Mouse (Mus musculus): ENCODE data around the gene Gstp2. TPM values are rescaled to one million over a fixed set of nuclear protein-coding genes. Genes with fewer than 3 reads are reported as not detected.

Gene Gstp2
- polyA plus RNA-seq, 1 experiment from 2014 or later, result 1.2 TPM

- H3K27me3 ChIP-seq, result no peaks in the 10 kb centered on the region
- H3K27ac ChIP-seq, result no peak overlapping the region
- no peak for ATAC-seq (ENCODE audit: insufficient number of reproducible peaks, insufficient read depth, low FRiP score, low TSS enrichment, low read depth)
- H3K4me2 ChIP-seq, result no peak overlapping the region
- no peaks in the 10 kb centered on the region for H3K9me3 ChIP-seq
- no peak overlapping the region for H3K4me3 ChIP-seq
- peaks cover 10% of the 10 kb centered on the region for H3K4me1 ChIP-seq
- H3K36me3 ChIP-seq, result no peaks in the 10 kb centered on the region
- H3K9ac ChIP-seq, result no peak overlapping the region
- WGBS, result 70% methylated on average over 6 of the region's 6 CpGs
These were observed 50.9 kb downstream of the Gstp2 start for GRCm38 (mm10) chr19:3994932-3995331.

GRCm38 (mm10) chr19:3992416-3992815, 53.4 kb downstream of the Gstp2 start, which contains the start of gene Tbx10:
Gene Tbx10, plus strand, starts transcription at chr19:3992752.
- 54% methylated on average over 5 of the region's 5 CpGs for WGBS
- Histone ChIP-seq H3K4me3 (no peak within 1 kb of the TSS), H3K27ac (no peak within 1 kb of the TSS), H3K4me1 (0 out of 2 replicates have a peak, but pooled peaks cover 3% of the 10 kb centered on the region), H3K4me2 (no peak within 1 kb of the TSS), H3K9ac (no peak within 1 kb of the TSS), H3K27me3 (no peaks in the 10 kb centered on the region), H3K36me3 (no peaks in the 10 kb centered on the region), H3K9me3 (no peaks in the 10 kb centered on the region; the same call in 1 of the 2 replicates)
- ATAC-seq (ENCODE audit: insufficient number of reproducible peaks, insufficient read depth, low FRiP score, low TSS enrichment, low read depth), result no peak

DNA sequence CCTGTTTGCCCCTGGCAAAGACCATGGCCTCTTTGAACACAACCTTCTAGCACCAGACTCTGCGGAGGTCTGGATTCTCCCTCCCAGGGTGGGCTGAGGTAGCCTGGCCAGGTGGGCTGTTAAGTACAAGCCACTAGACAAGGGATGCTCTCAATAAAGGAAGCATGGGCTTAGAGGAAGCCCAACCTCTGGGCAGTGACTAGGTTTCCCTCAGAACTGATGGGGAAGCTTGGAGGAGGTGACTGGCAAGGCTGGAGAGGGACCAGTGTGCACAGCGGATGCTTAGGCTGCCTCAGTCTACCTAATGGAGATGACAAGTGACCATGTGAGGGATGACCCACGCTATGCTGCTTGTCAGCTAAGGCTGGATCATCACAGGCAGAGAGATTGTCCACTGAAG, 53.9 kb downstream of the Gstp2 start:
- no peak overlapping the region for H3K4me2 ChIP-seq
- ATAC-seq (ENCODE audit: insufficient number of reproducible peaks, insufficient read depth, low FRiP score, low TSS enrichment, low read depth), result no peak
- no peak overlapping the region for H3K9ac ChIP-seq
- H3K36me3 ChIP-seq, result no peaks in the 10 kb centered on the region
- no peaks in the 10 kb centered on the region for H3K27me3 ChIP-seq
- peaks cover 4% of the 10 kb centered on the region; the same call in 1 of the 2 replicates for H3K4me1 ChIP-seq
- H3K27ac ChIP-seq, result no peak overlapping the region
- no peaks in the 10 kb centered on the region; the same call in 1 of the 2 replicates for H3K9me3 ChIP-seq
- whole genome bisulfite sequencing, result 83% methylated on average over 3 of the region's 3 CpGs
- H3K4me3 ChIP-seq, result no peak overlapping the region

DNA sequence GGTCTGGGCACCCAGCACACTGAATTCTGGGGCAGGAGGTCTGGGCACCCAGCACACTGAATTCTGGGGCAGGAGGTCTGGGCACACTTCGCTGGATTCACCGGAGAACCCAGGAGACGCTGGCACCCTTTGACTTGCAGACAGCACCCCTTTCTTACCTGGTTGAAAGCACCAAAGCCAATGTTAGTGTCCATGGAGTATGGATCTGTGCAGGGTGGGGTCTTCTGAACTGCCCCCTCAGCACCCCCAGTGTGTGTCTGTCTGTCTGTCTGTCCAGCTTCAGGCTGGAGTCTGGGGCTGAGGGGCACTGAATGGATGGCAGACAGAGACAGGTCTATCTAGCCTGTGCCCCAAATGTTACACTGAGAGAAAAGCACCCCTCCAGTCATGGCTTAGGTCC, 54.3 kb downstream of the Gstp2 start:
- Histone ChIP-seq H3K9ac (no peak overlapping the region), H3K4me1 (peaks cover 8% of the 10 kb centered on the region), H3K27ac (no peak overlapping the region), H3K36me3 (no peaks in the 10 kb centered on the region), H3K9me3 (no peaks in the 10 kb centered on the region; the same call in 1 of the 2 replicates), H3K4me3 (no peak overlapping the region), H3K4me2 (no peak overlapping the region), H3K27me3 (no peaks in the 10 kb centered on the region)
- WGBS, result 95% methylated on average over 3 of the region's 3 CpGs
- ATAC-seq (ENCODE audit: insufficient number of reproducible peaks, insufficient read depth, low FRiP score, low TSS enrichment, low read depth), result no peak

- Histone ChIP-seq H3K9me3 (no peaks in the 10 kb centered on the region; the same call in 1 of the 2 replicates), H3K4me1 (peaks cover 12% of the 10 kb centered on the region), H3K27me3 (no peaks in the 10 kb centered on the region), H3K36me3 (no peaks in the 10 kb centered on the region), H3K4me2 (no peak overlapping the region), H3K27ac (no peak overlapping the region), H3K4me3 (no peak overlapping the region), H3K9ac (peak overlapping the region; percentile 27; the same call in 1 of the 2 replicates)
- WGBS, result 62% methylated on average over 6 of the region's 6 CpGs
- no peak for ATAC-seq (ENCODE audit: insufficient number of reproducible peaks, insufficient read depth, low FRiP score, low TSS enrichment, low read depth)
These were observed 55.0 kb downstream of the Gstp2 start for GRCm38 (mm10) chr19:3990804-3991203.

Other genes with a start within 250 kb of the Gstp2 start
- gene Chka, start 194.2 kb downstream of the Gstp2 start, polyA plus RNA-seq (2015; fragmentation: Nextera tagmentation; extraction: Ambion mirVana), result 54.8 and 56.5 TPM in 2 replicates
- 53.7 and 58.0 TPM in 2 replicates for gene Tcirg1, start 138.9 kb downstream of the Gstp2 start, polyA plus RNA-seq (2015; fragmentation: Nextera tagmentation; extraction: Ambion mirVana)
- gene Ndufs8, start 133.2 kb downstream of the Gstp2 start, polyA plus RNA-seq (2015; fragmentation: Nextera tagmentation; extraction: Ambion mirVana), result 258 and 278 TPM in 2 replicates
- 1.6 and 1.7 TPM in 2 replicates for gene Aldh3b1, start 116.2 kb downstream of the Gstp2 start, polyA plus RNA-seq (2015; fragmentation: Nextera tagmentation; extraction: Ambion mirVana)
- 15.8 and 16.6 TPM in 2 replicates for gene Unc93b1, start 110.8 kb downstream of the Gstp2 start, polyA plus RNA-seq (2015; fragmentation: Nextera tagmentation; extraction: Ambion mirVana)
- gene Aldh3b3, start 87.4 kb downstream of the Gstp2 start, polyA plus RNA-seq (2015; fragmentation: Nextera tagmentation; extraction: Ambion mirVana), result 0.24 TPM in 1 of 2 replicates, not detected in the other
- gene Aldh3b2, start 73.7 kb downstream of the Gstp2 start, polyA plus RNA-seq (2015; fragmentation: Nextera tagmentation; extraction: Ambion mirVana), result 7.9 and 8.2 TPM in 2 replicates
- 3.1 and 3.7 TPM in 2 replicates for gene Acy3, start 59.5 kb downstream of the Gstp2 start, polyA plus RNA-seq (2015; fragmentation: Nextera tagmentation; extraction: Ambion mirVana)
- not detected in 2 replicates for gene Tbx10, start 53.3 kb downstream of the Gstp2 start, polyA plus RNA-seq (2015; fragmentation: Nextera tagmentation; extraction: Ambion mirVana)
- 36.5 and 37.8 TPM in 2 replicates for gene Nudt8, start 45.4 kb downstream of the Gstp2 start, polyA plus RNA-seq (2015; fragmentation: Nextera tagmentation; extraction: Ambion mirVana)
- 5.6 and 6.5 TPM in 2 replicates for gene Gm49405, start 45.4 kb downstream of the Gstp2 start, polyA plus RNA-seq (2015; fragmentation: Nextera tagmentation; extraction: Ambion mirVana)
- gene Doc2g, start 42.7 kb downstream of the Gstp2 start, polyA plus RNA-seq (2015; fragmentation: Nextera tagmentation; extraction: Ambion mirVana), result 7.3 and 8.1 TPM in 2 replicates
- 178 and 206 TPM in 2 replicates for gene Ndufv1, start 33.2 kb downstream of the Gstp2 start, polyA plus RNA-seq (2015; fragmentation: Nextera tagmentation; extraction: Ambion mirVana)
- gene Gstp1, start 8.0 kb downstream of the Gstp2 start, polyA plus RNA-seq (2015; fragmentation: Nextera tagmentation; extraction: Ambion mirVana), result 535 and 609 TPM in 2 replicates
- gene Gstp3, start 13.5 kb upstream of the Gstp2 start, polyA plus RNA-seq (2015; fragmentation: Nextera tagmentation; extraction: Ambion mirVana), result 0.32 and 0.41 TPM in 2 replicates
- gene Cabp2, start 35.6 kb upstream of the Gstp2 start, polyA plus RNA-seq (2015; fragmentation: Nextera tagmentation; extraction: Ambion mirVana), result not detected in 2 replicates
- gene Cdk2ap2, start 51.2 kb upstream of the Gstp2 start, polyA plus RNA-seq (2015; fragmentation: Nextera tagmentation; extraction: Ambion mirVana), result 55.6 and 62.3 TPM in 2 replicates
- 6.4 and 8.3 TPM in 2 replicates for gene Pitpnm1, start 54.0 kb upstream of the Gstp2 start, polyA plus RNA-seq (2015; fragmentation: Nextera tagmentation; extraction: Ambion mirVana)
- 97.6 and 107 TPM in 2 replicates for gene Aip, start 79.8 kb upstream of the Gstp2 start, polyA plus RNA-seq (2015; fragmentation: Nextera tagmentation; extraction: Ambion mirVana)
- gene Gpr152, start 93.8 kb upstream of the Gstp2 start, polyA plus RNA-seq (2015; fragmentation: Nextera tagmentation; extraction: Ambion mirVana), result not detected in 2 replicates
- not detected in 2 replicates for gene Cabp4, start 98.0 kb upstream of the Gstp2 start, polyA plus RNA-seq (2015; fragmentation: Nextera tagmentation; extraction: Ambion mirVana)
- gene Coro1b, start 102.6 kb upstream of the Gstp2 start, polyA plus RNA-seq (2015; fragmentation: Nextera tagmentation; extraction: Ambion mirVana), result 129 and 150 TPM in 2 replicates
- gene Ptprcap, start 107.6 kb upstream of the Gstp2 start, polyA plus RNA-seq (2015; fragmentation: Nextera tagmentation; extraction: Ambion mirVana), result 2.8 and 3.0 TPM in 2 replicates
- gene Rps6kb2, start 117.3 kb upstream of the Gstp2 start, polyA plus RNA-seq (2015; fragmentation: Nextera tagmentation; extraction: Ambion mirVana), result 65.5 and 69.6 TPM in 2 replicates
- gene Carns1, start 129.5 kb upstream of the Gstp2 start, polyA plus RNA-seq (2015; fragmentation: Nextera tagmentation; extraction: Ambion mirVana), result 1.7 and 3.0 TPM in 2 replicates
- 1.8 and 3.1 TPM in 2 replicates for gene Tbc1d10c, start 145.3 kb upstream of the Gstp2 start, polyA plus RNA-seq (2015; fragmentation: Nextera tagmentation; extraction: Ambion mirVana)
- gene Ppp1ca, start 146.0 kb upstream of the Gstp2 start, polyA plus RNA-seq (2015; fragmentation: Nextera tagmentation; extraction: Ambion mirVana), result 788 and 789 TPM in 2 replicates
- 34.1 and 37.3 TPM in 2 replicates for gene Rad9a, start 155.6 kb upstream of the Gstp2 start, polyA plus RNA-seq (2015; fragmentation: Nextera tagmentation; extraction: Ambion mirVana)
- gene Clcf1, start 168.2 kb upstream of the Gstp2 start, polyA plus RNA-seq (2015; fragmentation: Nextera tagmentation; extraction: Ambion mirVana), result 11.1 and 11.5 TPM in 2 replicates
- not detected in 2 replicates for gene AC109138.7, start 168.3 kb upstream of the Gstp2 start, polyA plus RNA-seq (2015; fragmentation: Nextera tagmentation; extraction: Ambion mirVana)
- 21.2 and 24.9 TPM in 2 replicates for gene Pold4, start 185.9 kb upstream of the Gstp2 start, polyA plus RNA-seq (2015; fragmentation: Nextera tagmentation; extraction: Ambion mirVana)
- 17.4 and 20.3 TPM in 2 replicates for gene Ssh3, start 223.2 kb upstream of the Gstp2 start, polyA plus RNA-seq (2015; fragmentation: Nextera tagmentation; extraction: Ambion mirVana)
- gene Ankrd13d, start 237.1 kb upstream of the Gstp2 start, polyA plus RNA-seq (2015; fragmentation: Nextera tagmentation; extraction: Ambion mirVana), result 12.6 and 13.5 TPM in 2 replicates